Mouse (Mus musculus): ENCODE measurements around the gene Gm42906.

Gene Gm42906

GRCm38 (mm10) chr5:151428113-151428756 is at the start of gene Gm42906:
TSS of gene Gm42906 (minus strand) at chr5:151428163.
- POLR2A ChIA-PET = interaction anchor here in 1 of 4 experiments (1.3 kb wide), 1 partner anchor 20 kb away, joined by 3 read pairs; no protein-coding TSS in a partner anchor
- CTCF ChIA-PET = interaction anchor here in 1 of 4 experiments (0.6 to 1.1 kb wide), 2 partner anchors 193 to 259 kb away, joined by 3 read pairs; no protein-coding TSS in a partner anchor

GRCm38 (mm10) chr5:151445695-151446094 is 17.7 kb upstream of the Gm42906 start:
- POLR2A ChIA-PET = no interaction called here
- CTCF ChIA-PET = no interaction called here

- ChIA-PET POLR2A (no interaction called here), CTCF (no interaction called here)
These were observed 7.1 kb upstream of the Gm42906 start for GRCm38 (mm10) chr5:151435106-151435505.

- ChIA-PET CTCF (no interaction called here), POLR2A (interaction anchor here in 1 of 4 experiments (1.1 kb wide), 1 partner anchor 57 kb away, joined by 3 read pairs; no protein-coding TSS in a partner anchor)
These were observed 1.5 kb downstream of the Gm42906 start for GRCm38 (mm10) chr5:151426466-151426865.

GRCm38 (mm10) chr5:151422692-151423091 is 5.3 kb downstream of the Gm42906 start:
- ChIA-PET CTCF (interaction anchor here in 1 of 4 experiments (0.5 kb wide), 1 partner anchor 440 kb away, joined by 3 read pairs; no protein-coding TSS in a partner anchor), POLR2A (no interaction called here)

GRCm38 (mm10) chr5:151421859-151422258 is 6.1 kb downstream of the Gm42906 start:
- ChIA-PET CTCF (no interaction called here), POLR2A (no interaction called here)

- CTCF ChIA-PET = no interaction called here
- POLR2A ChIA-PET = no interaction called here
These were observed 9.4 kb downstream of the Gm42906 start for GRCm38 (mm10) chr5:151418551-151418950.

GRCm38 (mm10) chr5:151417421-151418038 is 10.4 kb downstream of the Gm42906 start:
- CTCF ChIA-PET = no interaction called here
- POLR2A ChIA-PET = no interaction called here

- ChIA-PET CTCF (no interaction called here), POLR2A (no interaction called here)
These were observed 11.0 kb downstream of the Gm42906 start for GRCm38 (mm10) chr5:151416988-151417387.

- CTCF ChIA-PET = no interaction called here
- POLR2A ChIA-PET = no interaction called here
These were observed 14.3 kb downstream of the Gm42906 start for GRCm38 (mm10) chr5:151413617-151414016.

GRCm38 (mm10) chr5:151412666-151413463 is 15.1 kb downstream of the Gm42906 start:
- ChIA-PET POLR2A (no interaction called here), CTCF (no interaction called here)

- POLR2A ChIA-PET = no interaction called here
- CTCF ChIA-PET = interaction anchor here in 1 of 4 experiments (1.3 kb wide), 1 partner anchor 277 kb away, joined by 5 read pairs; no protein-coding TSS in a partner anchor
These were observed 18.0 kb downstream of the Gm42906 start for GRCm38 (mm10) chr5:151410006-151410405.

GRCm38 (mm10) chr5:151409282-151409681 is 18.7 kb downstream of the Gm42906 start:
- CTCF ChIA-PET = interaction anchor here in 1 of 4 experiments (1.3 kb wide), 1 partner anchor 278 kb away, joined by 5 read pairs; no protein-coding TSS in a partner anchor
- POLR2A ChIA-PET = no interaction called here

- ChIA-PET POLR2A (interaction anchor here in 2 of 4 experiments (0.5 to 1.0 kb wide), 4 partner anchors 9 to 246 kb away, joined by 3 to 6 read pairs (median 3); partner anchors contain the start of gene Gm42906 (in 1 of the 2)), CTCF (interaction anchor here in 2 of 4 experiments (0.6 to 1.2 kb wide), 2 partner anchors 279 to 285 kb away, joined by 4 read pairs; no protein-coding TSS in a partner anchor)
These were observed 19.7 kb downstream of the Gm42906 start for GRCm38 (mm10) chr5:151408124-151408900.

- CTCF ChIA-PET = interaction anchor here in 1 of 4 experiments (1.2 kb wide), 1 partner anchor 279 kb away, joined by 4 read pairs; no protein-coding TSS in a partner anchor
- POLR2A ChIA-PET = interaction anchor here in 1 of 4 experiments (1.0 kb wide), 1 partner anchor 39 kb away, joined by 3 read pairs; no protein-coding TSS in a partner anchor
These were observed 20.5 kb downstream of the Gm42906 start for GRCm38 (mm10) chr5:151407493-151407892.

- ChIA-PET POLR2A (no interaction called here), CTCF (no interaction called here)
These were observed 21.7 kb downstream of the Gm42906 start for GRCm38 (mm10) chr5:151406276-151406675.

GRCm38 (mm10) chr5:151405314-151405903 is 22.6 kb downstream of the Gm42906 start:
- CTCF ChIA-PET = no interaction called here
- POLR2A ChIA-PET = interaction anchor here in 1 of 4 experiments (0.8 kb wide), 1 partner anchor 37 kb away, joined by 4 read pairs; no protein-coding TSS in a partner anchor

- CTCF ChIA-PET = no interaction called here
These were observed 24.4 kb downstream of the Gm42906 start for GRCm38 (mm10) chr5:151403586-151403985.

GRCm38 (mm10) chr5:151400557-151400944 is 27.4 kb downstream of the Gm42906 start:
- ChIA-PET CTCF (no interaction called here), POLR2A (interaction anchor here in 2 of 4 experiments (1.0 kb wide), 2 partner anchors 32 kb away, joined by 3 read pairs; no protein-coding TSS in a partner anchor)

More at GRCm38 (mm10) chr5:151403586-151403985, 24.4 kb downstream of the Gm42906 start:
- POLR2A ChIA-PET = no interaction called here
